Mouse (Mus musculus) liver, embryonic 16.5 days (tissue): ENCODE measurements around the gene Tubal3. TPM values are rescaled to one million over a fixed set of nuclear protein-coding genes. Genes with fewer than 3 reads are reported as not detected.

Source experiments
- ATAC-seq: fragments of 200-750 bp; cut with Nextera tagmentation; 2 replicates; pipeline ENCODE4 v1.8.0; 2017; ENCODE audit warnings: low read depth, mild to moderate bottlenecking, moderate number of reproducible peaks, moderate library complexity
- H3K27ac ChIP-seq: fragments of 300-500 bp; sonication (generic); 2 replicates; pipeline ENCODE4 v1.5.1; 2014; ENCODE audit warnings: mild to moderate bottlenecking, low read length
- H3K27me3 ChIP-seq: fragments of 300-500 bp; sonication (generic); 2 replicates; pipeline ENCODE4 v1.6.1; 2014; ENCODE audit warnings: low read depth, low read length, mixed read lengths; ENCODE audit not compliant: control insufficient read depth, insufficient read depth
- H3K36me3 ChIP-seq: fragments of 300-500 bp; sonication (generic); 2 replicates; pipeline ENCODE4 v1.6.1; 2014; ENCODE audit warnings: mild to moderate bottlenecking; ENCODE audit not compliant: control insufficient read depth, insufficient read depth
- H3K4me1 ChIP-seq: fragments of 300-500 bp; sonication (generic); 2 replicates; pipeline ENCODE4 v1.6.1; 2014; ENCODE audit warnings: low read depth, low read length, mixed read lengths; ENCODE audit not compliant: control insufficient read depth
- H3K4me2 ChIP-seq: fragments of 300-500 bp; sonication (generic); 2 replicates; pipeline ENCODE4 v1.6.1; 2014; ENCODE audit warnings: low read depth, low read length, mixed read lengths
- H3K4me3 ChIP-seq: fragments of 300-500 bp; sonication (generic); 2 replicates; pipeline ENCODE4 v1.5.1; 2014; ENCODE audit warnings: low read depth, mild to moderate bottlenecking, low read length
- H3K9ac ChIP-seq: fragments of 300-500 bp; sonication (generic); 2 replicates; pipeline ENCODE4 v1.6.1; 2014; ENCODE audit warnings: low read depth, low read length
- H3K9me3 ChIP-seq: fragments of 300-500 bp; sonication (generic); replicated peaks from 2 replicates; pipeline ENCODE4 v1.6.1; 2016; ENCODE audit warnings: low read length; ENCODE audit not compliant: control insufficient read depth
- WGBS: fragments of 180-500 bp; shearing (Covaris S2); extraction: QIAGEN DNeasy Blood & Tissue Kit; methylation state at CpG from one replicate; pipeline ENCODE4 v1.1.7; 2014; ENCODE audit not compliant: insufficient replicate concordance; 5-methylcytosine and 5-hydroxymethylcytosine counted together
- polyA plus RNA-seq: library from polyadenylated mRNA; unstranded; fragments of >200 nt; fragmentation: Nextera tagmentation; extraction: Ambion mirVana; gene quantifications from 2 replicates; pipeline ENCODE4 v1.2.1, GENCODE M21; 2015

Tubal3 gene
- polyA plus RNA-seq, 1 experiment from 2014 or later: 0.30 TPM

DNA sequence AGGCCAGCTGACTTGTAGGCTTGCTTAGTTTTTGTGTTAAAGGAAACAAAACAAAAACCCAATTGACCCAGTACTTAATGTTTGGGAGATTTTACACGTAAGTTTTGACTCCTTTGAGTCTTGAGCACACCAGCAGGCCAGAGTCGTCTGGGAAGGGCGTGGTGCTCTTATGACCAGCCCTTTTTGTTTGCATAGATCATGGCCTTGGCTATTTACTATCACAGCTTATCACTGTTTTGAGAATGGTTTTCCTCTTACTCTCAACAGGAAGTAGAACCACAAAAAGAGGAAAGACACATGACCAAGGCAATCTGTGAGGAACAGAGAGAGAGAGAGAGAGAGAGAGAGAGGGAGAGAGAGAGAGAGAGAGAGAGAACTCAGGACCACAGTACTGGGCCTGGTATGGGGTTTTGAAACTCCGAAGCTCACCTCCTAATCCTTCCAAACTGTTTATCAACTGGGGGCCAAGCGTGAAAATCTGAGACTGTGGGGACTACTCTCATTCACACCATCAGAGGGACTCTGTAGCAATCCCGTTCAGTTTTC lies 10.8 kb upstream of the Tubal3 start:
- Histone ChIP-seq H3K4me3 (no peak overlapping the region), H3K4me2 (no peak overlapping the region), H3K36me3 (peaks cover 4% of the 10 kb centered on the region; the same call in 1 of the 2 replicates), H3K27me3 (no peaks in the 10 kb centered on the region), H3K9me3 (no peaks in the 10 kb centered on the region), H3K27ac (no peak overlapping the region), H3K9ac (no peak overlapping the region), H3K4me1 (no peaks in the 10 kb centered on the region)
- 60% methylated on average over 6 of the region's 6 CpGs for WGBS
- ATAC-seq: no peak

DNA sequence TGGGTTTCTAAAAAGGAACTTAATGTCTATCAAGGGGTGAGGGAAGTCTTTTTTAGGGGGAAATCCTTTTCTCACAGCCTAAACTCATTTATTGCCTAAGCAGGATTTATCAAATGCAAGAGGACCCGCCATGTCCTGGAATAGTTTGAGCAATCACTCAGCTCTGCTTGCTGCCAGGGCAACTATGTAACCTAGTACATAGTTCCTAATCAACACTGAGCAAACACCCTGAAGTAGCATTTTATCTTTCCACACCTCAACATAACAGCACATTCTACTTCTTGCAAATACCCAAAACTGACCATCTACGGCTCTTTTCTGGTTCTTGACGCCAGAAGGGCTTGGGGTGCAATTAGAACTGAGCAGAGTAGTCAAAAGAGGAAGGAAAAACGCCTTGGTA lies 9.8 kb upstream of the Tubal3 start:
- no peaks in the 10 kb centered on the region for H3K27me3 ChIP-seq
- WGBS: 47% methylated on average over 4 of the region's 4 CpGs
- peaks cover 6% of the 10 kb centered on the region for H3K36me3 ChIP-seq
- H3K9me3 ChIP-seq: no peaks in the 10 kb centered on the region
- H3K9ac ChIP-seq: no peak overlapping the region
- no peak overlapping the region for H3K4me3 ChIP-seq
- no peak overlapping the region for H3K27ac ChIP-seq
- ATAC-seq: no peak
- H3K4me2 ChIP-seq: no peak overlapping the region
- H3K4me1 ChIP-seq: no peaks in the 10 kb centered on the region

DNA sequence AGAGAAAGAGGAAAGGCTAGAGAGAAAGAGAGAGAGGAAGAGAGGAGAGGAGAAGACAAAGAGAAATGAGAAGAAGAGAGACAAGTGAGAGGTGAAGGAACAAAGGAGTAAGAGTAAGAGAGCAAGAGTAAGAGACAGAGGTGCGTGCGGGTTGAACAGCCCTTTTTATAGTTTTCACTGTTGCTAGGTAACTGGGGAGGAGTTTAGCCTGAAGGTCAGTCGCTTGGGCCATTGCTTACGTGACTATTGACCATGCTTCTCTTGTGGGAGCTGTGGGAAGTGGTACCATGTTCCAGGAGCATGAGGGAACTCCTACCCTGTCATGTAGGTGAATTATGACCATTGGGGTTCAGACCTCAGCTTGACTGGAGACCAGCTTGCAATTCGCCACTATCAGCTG lies 7.7 kb upstream of the Tubal3 start:
- Histone ChIP-seq H3K4me1 (peaks cover 3% of the 10 kb centered on the region; the same call in 1 of the 2 replicates), H3K4me3 (no peak overlapping the region), H3K9ac (no peak overlapping the region), H3K27ac (no peak overlapping the region), H3K36me3 (peaks cover 6% of the 10 kb centered on the region), H3K27me3 (no peaks in the 10 kb centered on the region), H3K4me2 (no peak overlapping the region), H3K9me3 (no peaks in the 10 kb centered on the region)
- 86% methylated on average over 5 of the region's 5 CpGs for WGBS
- ATAC-seq: no peak

DNA sequence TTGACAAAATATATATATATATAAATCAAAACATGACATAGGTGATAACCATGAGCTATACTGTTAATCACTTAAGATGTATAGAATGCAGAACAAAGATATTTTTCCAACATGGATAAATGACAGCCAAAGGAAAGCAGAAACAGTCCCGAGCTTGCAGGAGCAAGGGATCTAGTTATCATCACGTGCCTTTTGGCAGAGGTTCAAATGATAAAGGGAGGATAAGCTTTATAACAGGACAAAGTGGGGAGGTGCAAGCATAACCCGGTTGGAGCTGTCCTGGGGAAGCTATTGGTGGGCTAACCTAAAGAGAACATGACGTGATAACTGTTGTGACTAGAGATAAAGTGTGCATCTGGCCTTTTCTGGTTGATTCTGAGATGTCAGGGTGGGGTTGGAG lies 4.6 kb upstream of the Tubal3 start:
- no peak for ATAC-seq
- no peak overlapping the region for H3K9ac ChIP-seq
- H3K27me3 ChIP-seq: no peaks in the 10 kb centered on the region
- no peaks in the 10 kb centered on the region for H3K9me3 ChIP-seq
- peaks cover 8% of the 10 kb centered on the region for H3K4me1 ChIP-seq
- peaks cover 6% of the 10 kb centered on the region for H3K36me3 ChIP-seq
- WGBS: 29% methylated on average over 4 of the region's 4 CpGs
- H3K4me3 ChIP-seq: no peak overlapping the region
- H3K27ac ChIP-seq: no peak overlapping the region
- H3K4me2 ChIP-seq: no peak overlapping the region

- Histone ChIP-seq H3K36me3 (no peaks in the 10 kb centered on the region), H3K4me1 (no peaks in the 10 kb centered on the region), H3K4me3 (no peak overlapping the region), H3K9me3 (no peaks in the 10 kb centered on the region), H3K27ac (no peak overlapping the region), H3K27me3 (no peaks in the 10 kb centered on the region), H3K9ac (no peak overlapping the region), H3K4me2 (no peak overlapping the region)
- WGBS: 57% methylated on average over 5 of the region's 5 CpGs
- no peak for ATAC-seq
Measured at GRCm38 (mm10) chr13:3924483-3924882, 6.4 kb downstream of the Tubal3 start.

- H3K4me2 ChIP-seq: no peak overlapping the region
Measured at GRCm38 (mm10) chr13:3925632-3926031, 7.6 kb downstream of the Tubal3 start.

GRCm38 (mm10) chr13:3926046-3926445 lies 8.0 kb downstream of the Tubal3 start:
- Histone ChIP-seq H3K36me3 (no peaks in the 10 kb centered on the region), H3K27ac (no peak overlapping the region), H3K4me3 (no peak overlapping the region), H3K4me1 (no peaks in the 10 kb centered on the region), H3K9ac (no peak overlapping the region), H3K27me3 (no peaks in the 10 kb centered on the region), H3K9me3 (no peaks in the 10 kb centered on the region), H3K4me2 (no peak overlapping the region)
- 70% methylated on average over 6 of the region's 6 CpGs for WGBS
- 0 out of 2 replicates have a peak, but pooled peaks have one; percentile 21 for ATAC-seq

More at GRCm38 (mm10) chr13:3925632-3926031, 7.6 kb downstream of the Tubal3 start:
- Histone ChIP-seq H3K27ac (no peak overlapping the region), H3K9ac (no peak overlapping the region), H3K4me1 (no peaks in the 10 kb centered on the region), H3K9me3 (no peaks in the 10 kb centered on the region), H3K36me3 (no peaks in the 10 kb centered on the region), H3K27me3 (no peaks in the 10 kb centered on the region), H3K4me3 (no peak overlapping the region)
- no peak for ATAC-seq
- WGBS: 53% methylated on average over 6 of the region's 6 CpGs

- no peak overlapping the region for H3K27ac ChIP-seq
- WGBS: 58% methylated on average over 7 of the region's 7 CpGs
- no peak overlapping the region for H3K4me3 ChIP-seq
- no peaks in the 10 kb centered on the region for H3K27me3 ChIP-seq
- H3K36me3 ChIP-seq: no peaks in the 10 kb centered on the region
- no peak for ATAC-seq
- no peak overlapping the region for H3K4me2 ChIP-seq
- H3K4me1 ChIP-seq: no peaks in the 10 kb centered on the region
- no peaks in the 10 kb centered on the region for H3K9me3 ChIP-seq
- H3K9ac ChIP-seq: no peak overlapping the region
Measured at GRCm38 (mm10) chr13:3944699-3945098, 26.6 kb downstream of the Tubal3 start.

- H3K27ac ChIP-seq: no peak within 1 kb of the TSS
- WGBS: 63% methylated on average over 2 of the region's 2 CpGs
- no peak within 1 kb of the TSS for H3K4me3 ChIP-seq
- no peaks in the 10 kb centered on the region for H3K27me3 ChIP-seq
- H3K36me3 ChIP-seq: no peaks in the 10 kb centered on the region
- H3K4me2 ChIP-seq: no peak within 1 kb of the TSS
- ATAC-seq: no peak
- no peak within 1 kb of the TSS for H3K9ac ChIP-seq
- no peaks in the 10 kb centered on the region for H3K9me3 ChIP-seq
- no peaks in the 10 kb centered on the region for H3K4me1 ChIP-seq
Measured at GRCm38 (mm10) chr13:3945249-3945648, 27.2 kb downstream of the Tubal3 start, which contains the start of gene Ucn3. Gene Ucn3 (minus strand): TSS chr13:3945349.
